Mouse (Mus musculus): ENCODE data around the gene Ficd. TPM values are rescaled to one million over a fixed set of nuclear protein-coding genes. Genes with fewer than 3 reads are reported as not detected.

Ficd gene
- polyA plus RNA-seq, 1 experiment from 2014 or later: 5.5 TPM

DNA sequence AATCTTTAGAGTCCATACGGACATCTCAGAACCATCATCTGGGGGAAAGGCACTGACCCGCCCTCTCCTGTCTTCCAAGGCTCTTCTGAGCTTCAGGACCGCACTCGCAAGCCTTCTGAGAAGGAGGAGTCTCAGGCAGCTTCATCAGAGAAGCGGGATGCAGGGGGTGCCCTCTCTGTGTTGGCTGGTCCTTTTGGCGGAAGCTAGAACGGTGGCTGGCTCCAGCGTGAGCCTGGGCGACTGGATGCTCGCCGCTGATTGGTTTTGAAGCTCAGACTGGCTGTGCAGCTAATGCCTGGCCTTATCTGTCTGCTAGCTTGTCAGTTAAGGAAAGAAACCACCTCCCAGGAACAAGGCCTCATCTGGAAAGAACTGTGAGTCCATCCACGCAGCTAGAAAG lies 8.4 kb upstream of the Ficd start:
- no peak for ATAC-seq (ENCODE audit: low FRiP score, low TSS enrichment)
- no peak for TF ChIP-seq CTCF (IDR thresholded peaks at IDR 0.05; ENCODE audit: low read depth)
- TF ChIP-seq EP300 (optimal IDR thresholded peaks at IDR 0.05): no peak
- 57% methylated on average over 12 of the region's 12 CpGs for WGBS

GRCm38 (mm10) chr5:113728011-113728410 lies 7.6 kb upstream of the Ficd start:
- TF ChIP-seq EP300 (optimal IDR thresholded peaks at IDR 0.05): no peak
- TF ChIP-seq CTCF (IDR thresholded peaks at IDR 0.05; ENCODE audit: low read depth): no peak

More for the DNA sequence above, 8.4 kb upstream of the Ficd start:
- Histone ChIP-seq H3K27me3 (ENCODE audit: control insufficient read depth, insufficient read depth, low read length) (no peaks in the 10 kb centered on the region), H3K27ac (replicated peaks) (no peak overlapping the region), H3K9ac (ENCODE audit: low read length) (no peak overlapping the region), H3K4me2 (replicated peaks; ENCODE audit: low read depth) (no peak overlapping the region), H3K4me3 (ENCODE audit: low read depth, low read length) (no peak overlapping the region), H3K9me3 (ENCODE audit: control insufficient read depth, low read length) (no peaks in the 10 kb centered on the region), H3K36me3 (ENCODE audit: control insufficient read depth, insufficient read depth, low read length) (no peaks in the 10 kb centered on the region), H3K4me1 (replicated peaks; ENCODE audit: control insufficient read depth, insufficient read depth) (no peaks in the 10 kb centered on the region)
- no peak for DNase-seq (ENCODE audit: low spot score)

DNA sequence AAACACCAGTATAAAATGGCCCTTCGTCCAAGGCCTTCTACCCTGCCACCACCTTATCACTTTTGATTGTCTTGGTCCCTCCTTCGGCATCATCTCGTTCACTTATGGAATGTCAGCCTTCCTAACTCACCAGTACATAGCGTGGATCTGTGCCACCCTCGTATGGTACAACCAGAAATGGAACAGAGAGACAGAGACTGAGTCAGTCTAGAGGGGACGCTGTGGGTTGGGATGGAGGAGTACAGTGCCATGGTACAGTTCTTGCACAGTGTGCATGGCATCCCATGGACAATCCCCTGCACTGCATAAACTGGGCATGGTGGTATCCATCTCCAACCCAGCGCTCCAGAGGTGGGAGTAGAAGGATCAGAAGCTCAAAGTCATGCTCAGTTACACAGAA lies 6.9 kb upstream of the Ficd start:
- DNase-seq (ENCODE audit: low spot score) (no peak), ATAC-seq (ENCODE audit: low FRiP score, low TSS enrichment) (no peak)
- Histone ChIP-seq H3K27me3 (ENCODE audit: control insufficient read depth, insufficient read depth, low read length) (no peaks in the 10 kb centered on the region), H3K27ac (replicated peaks) (no peak overlapping the region), H3K9ac (ENCODE audit: low read length) (no peak overlapping the region), H3K4me1 (replicated peaks; ENCODE audit: control insufficient read depth, insufficient read depth) (no peaks in the 10 kb centered on the region), H3K36me3 (ENCODE audit: control insufficient read depth, insufficient read depth, low read length) (no peaks in the 10 kb centered on the region), H3K4me2 (replicated peaks; ENCODE audit: low read depth) (no peak overlapping the region), H3K4me3 (ENCODE audit: low read depth, low read length) (no peak overlapping the region), H3K9me3 (ENCODE audit: control insufficient read depth, low read length) (no peaks in the 10 kb centered on the region)
- WGBS: 86% methylated on average over 7 of the region's 7 CpGs
- TF ChIP-seq CTCF (IDR thresholded peaks at IDR 0.05; ENCODE audit: low read depth) (no peak), EP300 (optimal IDR thresholded peaks at IDR 0.05) (no peak)

More at GRCm38 (mm10) chr5:113728011-113728410, 7.6 kb upstream of the Ficd start:
- Histone ChIP-seq H3K4me3 (ENCODE audit: low read depth, low read length) (no peak overlapping the region), H3K9ac (ENCODE audit: low read length) (no peak overlapping the region), H3K27me3 (ENCODE audit: control insufficient read depth, insufficient read depth, low read length) (no peaks in the 10 kb centered on the region), H3K4me1 (replicated peaks; ENCODE audit: control insufficient read depth, insufficient read depth) (no peaks in the 10 kb centered on the region), H3K27ac (replicated peaks) (no peak overlapping the region), H3K9me3 (ENCODE audit: control insufficient read depth, low read length) (no peaks in the 10 kb centered on the region), H3K36me3 (ENCODE audit: control insufficient read depth, insufficient read depth, low read length) (no peaks in the 10 kb centered on the region), H3K4me2 (replicated peaks; ENCODE audit: low read depth) (no peak overlapping the region)
- DNase-seq (ENCODE audit: low spot score) (no peak), ATAC-seq (ENCODE audit: low FRiP score, low TSS enrichment) (no peak)
- 88% methylated on average over 7 of the region's 7 CpGs for WGBS

DNA sequence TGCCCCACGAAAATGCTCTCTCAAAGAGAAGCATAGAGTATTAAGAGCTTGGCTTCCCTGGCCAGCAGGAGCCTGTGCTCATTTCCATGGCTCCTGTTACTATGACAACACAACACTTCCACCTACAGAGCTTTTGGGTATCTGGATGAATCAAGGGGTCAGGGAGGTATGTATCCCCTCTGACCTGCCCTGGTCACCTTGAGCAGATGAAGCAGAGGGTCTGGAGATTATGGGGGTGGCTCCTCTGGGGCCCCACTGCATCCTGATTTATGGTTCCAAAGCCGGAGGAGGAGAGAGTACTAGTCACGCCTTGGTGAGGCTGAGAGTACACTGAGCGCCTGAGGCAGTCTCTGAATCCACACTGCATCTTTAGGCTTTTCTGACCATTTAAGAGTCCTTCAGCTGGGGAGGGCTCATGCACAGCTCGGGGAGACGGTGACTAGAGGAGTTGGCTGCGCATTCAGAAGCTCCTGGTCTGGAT lies 4.9 kb upstream of the Ficd start:
- DNase-seq (ENCODE audit: low spot score) (no peak), ATAC-seq (ENCODE audit: low FRiP score, low TSS enrichment) (no peak)
- 63% methylated on average over 7 of the region's 7 CpGs for WGBS
- H3K27ac ChIP-seq (replicated peaks): no peak overlapping the region
- no peaks in the 10 kb centered on the region for H3K9me3 ChIP-seq (ENCODE audit: control insufficient read depth, low read length)
- no peaks in the 10 kb centered on the region for H3K36me3 ChIP-seq (ENCODE audit: control insufficient read depth, insufficient read depth, low read length)
- H3K4me3 ChIP-seq (ENCODE audit: low read depth, low read length): no peak overlapping the region
- H3K9ac ChIP-seq (ENCODE audit: low read length): no peak overlapping the region
- no peak overlapping the region for H3K4me2 ChIP-seq (replicated peaks; ENCODE audit: low read depth)
- TF ChIP-seq CTCF (IDR thresholded peaks at IDR 0.05; ENCODE audit: low read depth): no peak
- TF ChIP-seq EP300 (optimal IDR thresholded peaks at IDR 0.05): no peak
- H3K27me3 ChIP-seq (ENCODE audit: control insufficient read depth, insufficient read depth, low read length): no peaks in the 10 kb centered on the region
- no peaks in the 10 kb centered on the region for H3K4me1 ChIP-seq (replicated peaks; ENCODE audit: control insufficient read depth, insufficient read depth)

DNA sequence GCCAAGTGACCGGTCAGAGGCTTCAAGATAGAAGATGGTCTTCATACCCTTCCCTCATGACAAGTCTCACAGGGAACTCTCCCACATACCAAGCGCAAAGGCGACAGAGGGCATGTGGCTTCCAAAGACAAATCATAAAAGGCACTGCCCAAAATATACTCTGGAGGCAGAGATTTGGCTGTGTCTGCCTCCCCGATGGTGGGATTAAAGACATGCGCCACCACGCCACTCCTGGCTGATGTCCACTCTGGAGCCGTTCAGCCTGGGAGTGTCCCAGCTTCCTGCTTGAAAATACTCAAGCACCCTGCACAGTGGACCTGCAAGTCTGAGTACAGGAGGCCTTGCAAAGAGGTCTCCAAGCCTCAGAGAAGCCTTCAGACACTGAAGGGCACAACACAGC lies 4.4 kb upstream of the Ficd start:
- Histone ChIP-seq H3K4me1 (replicated peaks; ENCODE audit: control insufficient read depth, insufficient read depth) (no peaks in the 10 kb centered on the region), H3K36me3 (ENCODE audit: control insufficient read depth, insufficient read depth, low read length) (no peaks in the 10 kb centered on the region), H3K9me3 (ENCODE audit: control insufficient read depth, low read length) (no peaks in the 10 kb centered on the region), H3K27me3 (ENCODE audit: control insufficient read depth, insufficient read depth, low read length) (no peaks in the 10 kb centered on the region), H3K9ac (ENCODE audit: low read length) (no peak overlapping the region), H3K4me2 (replicated peaks; ENCODE audit: low read depth) (no peak overlapping the region), H3K27ac (replicated peaks) (no peak overlapping the region), H3K4me3 (ENCODE audit: low read depth, low read length) (no peak overlapping the region)
- TF ChIP-seq EP300 (optimal IDR thresholded peaks at IDR 0.05) (no peak), CTCF (IDR thresholded peaks at IDR 0.05; ENCODE audit: low read depth) (no peak)
- WGBS: 83% methylated on average over 7 of the region's 7 CpGs
- no peak for ATAC-seq (ENCODE audit: low FRiP score, low TSS enrichment)
- no peak for DNase-seq (ENCODE audit: low spot score)

GRCm38 (mm10) chr5:113732182-113732581 lies 3.4 kb upstream of the Ficd start:
- no peak overlapping the region for H3K9ac ChIP-seq (ENCODE audit: low read length)
- 23% methylated on average over 6 of the region's 6 CpGs for WGBS
- peak; percentile 54 for DNase-seq (ENCODE audit: low spot score)

More at GRCm38 (mm10) chr5:113732182-113732581, 3.4 kb upstream of the Ficd start:
- H3K4me3 ChIP-seq (ENCODE audit: low read depth, low read length): no peak overlapping the region
- no peaks in the 10 kb centered on the region for H3K36me3 ChIP-seq (ENCODE audit: control insufficient read depth, insufficient read depth, low read length)
- no peaks in the 10 kb centered on the region for H3K27me3 ChIP-seq (ENCODE audit: control insufficient read depth, insufficient read depth, low read length)
- ATAC-seq (ENCODE audit: low FRiP score, low TSS enrichment): no peak
- no peak overlapping the region for H3K27ac ChIP-seq (replicated peaks)
- no peak overlapping the region for H3K4me2 ChIP-seq (replicated peaks; ENCODE audit: low read depth)
- TF ChIP-seq CTCF (IDR thresholded peaks at IDR 0.05; ENCODE audit: low read depth) (peak; percentile 82), EP300 (optimal IDR thresholded peaks at IDR 0.05) (no peak)
- no peaks in the 10 kb centered on the region for H3K9me3 ChIP-seq (ENCODE audit: control insufficient read depth, low read length)
- H3K4me1 ChIP-seq (replicated peaks; ENCODE audit: control insufficient read depth, insufficient read depth): no peaks in the 10 kb centered on the region
